Mouse (Mus musculus) layer of hippocampus, adult 6 months (tissue): ENCODE measurements around the gene 4930518I15Rik. TPM values are rescaled to one million over a fixed set of nuclear protein-coding genes. Genes with fewer than 3 reads are reported as not detected.

Source experiments
- long read RNA-seq, 2 experiments: library from polyadenylated mRNA; unstranded; transcript quantifications; one replicate each; pipeline ENCODE4 v2.0.0; 2019 to 2020
- polyA plus RNA-seq: library from polyadenylated mRNA; unstranded; fragments of <200 nt; fragmentation: Nextera tagmentation; gene quantifications from 2 replicates; pipeline ENCODE4 v1.2.3, GENCODE M21; 2021

The 4930518I15Rik gene
- polyA plus RNA-seq, result 0.24 and 0.30 TPM in 2 replicates
- long read RNA-seq, experiment 1, result 0 reads
- long read RNA-seq, experiment 2, result 0 reads

DNA sequence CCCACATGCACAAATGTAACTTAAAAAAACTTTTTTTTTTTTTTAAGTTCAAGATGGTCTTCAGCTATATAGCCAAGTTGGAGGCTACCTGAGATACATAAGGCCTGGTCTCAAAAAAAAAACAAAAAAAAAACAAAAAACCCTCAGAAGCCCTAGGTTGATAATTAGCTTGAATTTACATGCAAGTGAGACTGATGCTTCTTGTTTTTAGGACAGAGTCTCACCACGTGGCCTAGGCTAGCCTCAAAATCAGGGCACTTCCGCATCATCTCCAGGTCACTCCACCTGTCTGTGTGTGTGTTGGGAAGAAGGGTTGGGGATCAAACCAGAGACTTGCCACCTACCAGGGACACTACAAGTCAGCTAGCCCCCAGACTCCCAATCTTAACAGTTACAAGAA lies at the start of gene 4930518I15Rik:
TSS of gene 4930518I15Rik (minus strand) at position 112 of the 400 bp plus-strand sequence.

DNA sequence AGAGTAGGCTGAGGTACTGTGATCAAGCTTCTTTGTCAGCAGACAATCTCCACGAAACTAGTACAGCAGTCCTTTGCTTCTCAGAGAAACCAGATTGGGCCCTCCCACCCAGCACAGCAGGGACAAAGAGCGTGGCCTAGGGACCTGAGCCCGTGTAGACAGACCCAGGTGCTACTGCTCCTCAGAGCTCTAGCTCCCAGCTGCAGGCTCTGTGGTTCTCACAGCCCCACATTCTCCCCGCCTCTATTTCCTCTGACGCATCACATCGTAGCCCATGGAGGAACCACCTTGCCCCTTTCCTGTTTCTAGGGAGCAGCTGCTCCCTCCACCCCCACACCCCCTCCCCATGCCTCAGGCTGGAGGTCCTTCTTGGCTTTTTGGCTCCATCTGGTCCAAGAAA lies 29.3 kb upstream of the 4930518I15Rik start, which contains the start of gene Sla2:
TSS of gene Sla2 (minus strand) at position 176 of the 400 bp plus-strand sequence.

DNA sequence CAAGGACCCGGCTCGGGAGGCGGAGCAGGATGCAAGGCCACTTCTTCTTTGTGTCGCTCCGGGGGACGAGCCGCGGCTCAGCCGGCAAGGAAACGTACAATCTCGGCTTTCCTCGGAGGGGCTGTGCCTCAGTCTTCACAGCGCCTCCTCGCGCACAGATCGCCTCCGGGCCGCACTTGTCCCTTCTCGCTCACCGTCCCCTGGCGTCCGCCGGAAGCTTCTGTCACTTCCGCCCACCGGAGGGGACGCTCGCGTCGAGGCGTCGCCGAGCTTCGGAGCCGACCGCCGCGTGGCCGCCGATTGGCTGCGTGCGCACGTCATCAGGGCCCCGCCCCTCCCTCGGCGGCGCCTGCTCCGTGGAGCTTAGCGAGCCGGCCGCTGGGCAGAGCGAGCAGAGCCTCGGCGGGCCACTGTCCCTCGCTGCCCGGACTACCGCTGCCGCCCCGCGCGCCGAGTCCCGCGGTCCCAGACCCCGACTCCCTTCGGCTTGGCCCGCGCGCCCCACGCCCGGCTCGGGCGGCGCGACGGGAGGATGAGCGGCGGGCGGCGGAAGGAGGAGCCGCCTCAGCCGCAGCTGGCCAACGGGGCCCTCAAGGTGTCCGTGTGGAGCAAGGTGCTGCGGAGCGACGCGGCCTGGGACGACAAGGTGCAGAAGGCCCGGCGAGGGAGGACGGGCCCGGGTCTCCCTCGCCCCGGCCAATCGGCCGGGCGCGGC lies 5.2 kb upstream of the 4930518I15Rik start, which contains the start of gene Rab5if:
TSS of gene Rab5if (plus strand) at position 357 of the 715 bp plus-strand sequence.

DNA sequence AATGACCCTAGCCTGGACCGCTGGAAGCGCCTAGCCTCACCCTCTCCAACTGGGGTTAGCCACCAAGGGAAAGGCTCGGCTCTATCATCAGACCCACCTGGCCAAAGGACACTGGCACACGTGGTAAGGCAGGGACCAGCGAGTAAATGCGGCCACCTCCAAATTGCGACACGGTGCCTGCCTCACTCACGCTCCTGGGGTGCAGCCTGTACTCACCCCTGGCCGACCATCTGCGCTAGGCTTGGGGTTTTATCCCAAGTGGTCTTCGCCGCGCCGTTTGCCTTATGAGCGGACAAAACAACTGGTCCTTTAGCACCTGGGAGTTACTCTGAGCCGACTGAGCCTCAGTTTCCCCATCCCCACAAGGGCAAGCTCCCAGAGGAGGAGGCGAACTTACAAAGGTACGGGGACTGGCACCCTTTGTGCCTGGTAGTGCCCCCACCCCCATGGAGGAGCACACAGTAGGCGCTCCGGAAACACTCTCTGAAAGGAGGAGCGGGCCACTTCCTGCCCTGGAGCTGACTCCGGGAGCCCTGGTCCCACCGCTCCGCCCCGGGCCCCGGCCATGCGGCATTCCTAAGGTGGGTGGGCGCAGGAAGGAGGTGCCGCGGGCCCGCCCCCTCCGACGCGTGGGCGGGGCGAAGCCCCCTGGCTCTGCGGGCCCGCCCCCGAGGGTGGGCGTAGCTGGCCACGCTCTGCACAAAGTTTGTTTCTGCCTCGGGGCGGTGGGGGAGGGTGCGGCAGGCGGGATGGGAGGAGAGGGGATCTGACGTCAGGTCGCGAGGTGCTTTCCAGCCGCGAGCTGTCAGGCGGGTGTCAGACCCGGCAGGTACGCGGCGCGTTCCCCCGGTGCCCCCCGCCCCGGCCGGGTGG lies 18.2 kb downstream of the 4930518I15Rik start, which contains the start of gene Tgif2:
TSS of gene Tgif2 (plus strand) at position 689 of the 873 bp plus-strand sequence.

Other genes starting within 250 kb of the 4930518I15Rik start
- 60.8 and 78.0 TPM in 2 replicates for gene Dlgap4, start 244.2 kb downstream of the 4930518I15Rik start, polyA plus RNA-seq
- 21.0 and 27.2 TPM in 2 replicates for gene Myl9, start 82.5 kb downstream of the 4930518I15Rik start, polyA plus RNA-seq
- 0.18 and 0.50 TPM in 2 replicates for gene Tgif2, start 17.9 kb downstream of the 4930518I15Rik start, polyA plus RNA-seq
- 121 and 136 TPM in 2 replicates for gene Rab5if, start 5.2 kb upstream of the 4930518I15Rik start, polyA plus RNA-seq
- 0.45 and 0.48 TPM in 2 replicates for gene Sla2, start 29.2 kb upstream of the 4930518I15Rik start, polyA plus RNA-seq
- 579 and 651 TPM in 2 replicates for gene Ndrg3, start 134.1 kb upstream of the 4930518I15Rik start, polyA plus RNA-seq
- 2.1 and 2.3 TPM in 2 replicates for gene Dsn1, start 149.2 kb upstream of the 4930518I15Rik start, polyA plus RNA-seq
- 2.7 and 3.1 TPM in 2 replicates for gene Soga1, start 221.3 kb upstream of the 4930518I15Rik start, polyA plus RNA-seq
- gene Tldc2, start 229.1 kb upstream of the 4930518I15Rik start, polyA plus RNA-seq, result not detected in 2 replicates